Mouse (Mus musculus) liver, embryonic 15.5 days (tissue): ENCODE data around the gene Atg4a-ps. TPM values are rescaled to one million over a fixed set of nuclear protein-coding genes. Genes with fewer than 3 reads are reported as not detected.

Source experiments
- ATAC-seq: fragments of 200-750 bp; cut with Nextera tagmentation; 2 replicates; pipeline ENCODE4 v1.8.0; 2017; ENCODE audit warnings: moderate number of reproducible peaks, mild to moderate bottlenecking, moderate library complexity; ENCODE audit not compliant: insufficient read depth
- H3K27ac ChIP-seq: fragments of 300-500 bp; sonication (generic); replicated peaks from 2 replicates; pipeline ENCODE4 v1.5.1; 2015; ENCODE audit warnings: mild to moderate bottlenecking, inconsistent platforms
- H3K27me3 ChIP-seq: fragments of 300-500 bp; sonication (generic); 2 replicates; pipeline ENCODE4 v1.6.1; 2015; ENCODE audit warnings: mild to moderate bottlenecking, inconsistent platforms
- H3K36me3 ChIP-seq: fragments of 300-500 bp; sonication (generic); replicated peaks from 2 replicates; pipeline ENCODE4 v1.6.1; 2015; ENCODE audit warnings: moderate library complexity, mild to moderate bottlenecking, inconsistent platforms
- H3K4me1 ChIP-seq: fragments of 300-500 bp; sonication (generic); replicated peaks from 2 replicates; pipeline ENCODE4 v1.6.1; 2015; ENCODE audit warnings: inconsistent platforms
- H3K4me2 ChIP-seq: fragments of 300-500 bp; sonication (generic); 2 replicates; pipeline ENCODE4 v1.6.1; 2015; ENCODE audit warnings: moderate library complexity, mild to moderate bottlenecking, inconsistent platforms
- H3K4me3 ChIP-seq: fragments of 300-500 bp; sonication (generic); replicated peaks from 2 replicates; pipeline ENCODE4 v1.5.1; 2015; ENCODE audit warnings: mild to moderate bottlenecking, inconsistent platforms
- H3K9ac ChIP-seq: fragments of 300-500 bp; sonication (generic); 2 replicates; pipeline ENCODE4 v1.6.1; 2015; ENCODE audit warnings: moderate library complexity, mild to moderate bottlenecking, inconsistent platforms
- H3K9me3 ChIP-seq: fragments of 300-500 bp; sonication (generic); replicated peaks from 2 replicates; pipeline ENCODE4 v1.6.1; 2016; ENCODE audit warnings: inconsistent platforms
- WGBS: fragments of 180-500 bp; shearing (Covaris S2); methylation state at CpG from one replicate; pipeline ENCODE4 v1.1.7; 2015; ENCODE audit warnings: mixed read lengths; ENCODE audit not compliant: insufficient replicate concordance; 5-methylcytosine and 5-hydroxymethylcytosine counted together
- polyA plus RNA-seq: library from polyadenylated mRNA; unstranded; fragments of >200 nt; fragmentation: Nextera tagmentation; extraction: Ambion mirVana; gene quantifications from 2 replicates; pipeline ENCODE4 v1.2.1, GENCODE M21; 2015

The Atg4a-ps gene
- polyA plus RNA-seq, 1 experiment from 2014 or later = 0.15 TPM

DNA sequence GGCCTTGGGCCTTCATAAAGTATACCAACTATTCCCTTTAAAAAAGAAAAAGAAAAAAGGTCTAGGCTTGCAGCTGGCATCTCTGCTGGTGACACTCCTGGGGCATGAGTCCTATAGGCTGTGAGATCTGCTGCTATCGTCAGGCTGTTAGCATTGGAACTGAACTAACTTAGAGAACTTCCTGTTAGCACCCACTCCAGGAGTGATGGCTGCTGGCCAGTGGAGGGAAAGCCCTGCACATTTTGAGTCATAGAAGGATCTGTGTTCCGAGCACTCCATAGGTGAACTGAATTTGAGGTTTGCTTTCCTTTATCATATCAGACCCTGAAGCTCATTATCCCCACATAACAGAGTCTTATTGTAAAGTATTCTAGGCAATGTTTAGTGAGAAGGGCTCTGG is 14.1 kb upstream of the Atg4a-ps start:
- WGBS = 44% methylated on average over 2 of the region's 2 CpGs
- no peak overlapping the region for H3K27ac ChIP-seq
- H3K9ac ChIP-seq = no peak overlapping the region
- H3K4me3 ChIP-seq = no peak overlapping the region
- H3K4me2 ChIP-seq = no peak overlapping the region
- no peaks in the 10 kb centered on the region for H3K27me3 ChIP-seq
- no peaks in the 10 kb centered on the region for H3K36me3 ChIP-seq
- H3K4me1 ChIP-seq = no peaks in the 10 kb centered on the region
- ATAC-seq = no peak
- no peaks in the 10 kb centered on the region for H3K9me3 ChIP-seq

GRCm38 (mm10) chr3:103650406-103650805 is 4.5 kb upstream of the Atg4a-ps start:
- Histone ChIP-seq H3K4me3 (no peak overlapping the region), H3K4me2 (no peak overlapping the region), H3K27me3 (no peaks in the 10 kb centered on the region), H3K27ac (no peak overlapping the region), H3K4me1 (no peaks in the 10 kb centered on the region), H3K36me3 (no peaks in the 10 kb centered on the region), H3K9me3 (no peaks in the 10 kb centered on the region), H3K9ac (no peak overlapping the region)
- 51% methylated on average over 1 of the region's 1 CpGs for WGBS
- no peak for ATAC-seq

DNA sequence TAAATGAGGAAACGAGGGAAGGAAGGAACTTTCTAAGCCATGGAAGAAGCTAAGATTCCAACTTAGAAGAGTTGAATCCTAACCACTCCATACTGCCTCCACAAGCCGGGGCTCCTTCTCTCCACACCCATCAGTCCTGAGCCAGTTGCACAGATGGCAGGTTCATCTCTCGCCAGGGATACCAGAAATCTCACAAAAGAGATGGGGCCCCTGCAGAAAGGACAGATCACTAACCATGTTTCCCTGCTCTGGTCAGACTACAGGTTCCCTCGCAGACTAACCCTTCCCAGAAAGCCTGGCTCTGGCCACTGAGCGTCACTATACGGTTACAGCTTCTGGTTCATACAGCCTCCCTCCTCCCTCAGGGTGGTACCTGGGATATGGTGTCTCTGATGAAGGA is 3.8 kb upstream of the Atg4a-ps start:
- 70% methylated on average over 6 of the region's 6 CpGs for WGBS
- no peak for ATAC-seq
- no peak overlapping the region for H3K4me2 ChIP-seq
- H3K9me3 ChIP-seq = no peaks in the 10 kb centered on the region
- H3K4me3 ChIP-seq = no peak overlapping the region
- H3K36me3 ChIP-seq = no peaks in the 10 kb centered on the region
- H3K27me3 ChIP-seq = no peaks in the 10 kb centered on the region
- H3K27ac ChIP-seq = no peak overlapping the region
- no peak overlapping the region for H3K9ac ChIP-seq
- no peaks in the 10 kb centered on the region for H3K4me1 ChIP-seq

GRCm38 (mm10) chr3:103648486-103648885 is 2.6 kb upstream of the Atg4a-ps start:
- no peak overlapping the region for H3K9ac ChIP-seq
- H3K27ac ChIP-seq = no peak overlapping the region
- H3K4me2 ChIP-seq = no peak overlapping the region
- no peak overlapping the region for H3K4me3 ChIP-seq
- no peaks in the 10 kb centered on the region for H3K27me3 ChIP-seq
- no peaks in the 10 kb centered on the region for H3K36me3 ChIP-seq
- no peaks in the 10 kb centered on the region for H3K4me1 ChIP-seq
- WGBS = 47% methylated on average over 4 of the region's 4 CpGs
- no peak for ATAC-seq
- H3K9me3 ChIP-seq = no peaks in the 10 kb centered on the region

- Histone ChIP-seq H3K4me3 (no peak overlapping the region), H3K9ac (no peak overlapping the region), H3K9me3 (no peaks in the 10 kb centered on the region), H3K27ac (no peak overlapping the region), H3K4me1 (no peaks in the 10 kb centered on the region), H3K36me3 (no peaks in the 10 kb centered on the region), H3K4me2 (no peak overlapping the region), H3K27me3 (no peaks in the 10 kb centered on the region)
- WGBS = 59% methylated on average over 11 of the region's 11 CpGs
- ATAC-seq = no peak
These were observed 1.4 kb upstream of the Atg4a-ps start for GRCm38 (mm10) chr3:103647164-103647867.

GRCm38 (mm10) chr3:103641301-103641700 is 4.6 kb downstream of the Atg4a-ps start:
- Histone ChIP-seq H3K9me3 (no peaks in the 10 kb centered on the region), H3K36me3 (no peaks in the 10 kb centered on the region), H3K4me3 (no peak overlapping the region), H3K27me3 (no peaks in the 10 kb centered on the region), H3K27ac (no peak overlapping the region), H3K9ac (no peak overlapping the region), H3K4me2 (no peak overlapping the region), H3K4me1 (no peaks in the 10 kb centered on the region)
- no peak for ATAC-seq
- WGBS = 61% methylated on average over 7 of the region's 7 CpGs

- no peaks in the 10 kb centered on the region for H3K36me3 ChIP-seq
- no peak overlapping the region for H3K4me2 ChIP-seq
- H3K9me3 ChIP-seq = no peaks in the 10 kb centered on the region
- no peak overlapping the region for H3K27ac ChIP-seq
- no peak overlapping the region for H3K4me3 ChIP-seq
- ATAC-seq = no peak
- no peak overlapping the region for H3K9ac ChIP-seq
- no peaks in the 10 kb centered on the region for H3K4me1 ChIP-seq
- no peaks in the 10 kb centered on the region for H3K27me3 ChIP-seq
- 51% methylated on average over 8 of the region's 8 CpGs for WGBS
These were observed 5.6 kb downstream of the Atg4a-ps start for GRCm38 (mm10) chr3:103640226-103640803.

- Histone ChIP-seq H3K27ac (no peak overlapping the region), H3K9me3 (no peaks in the 10 kb centered on the region), H3K4me1 (no peaks in the 10 kb centered on the region), H3K36me3 (no peaks in the 10 kb centered on the region), H3K4me2 (no peak overlapping the region), H3K4me3 (no peak overlapping the region), H3K27me3 (no peaks in the 10 kb centered on the region), H3K9ac (no peak overlapping the region)
- no peak for ATAC-seq
- WGBS = 50% methylated on average over 1 of the region's 1 CpGs
These were observed 8.2 kb downstream of the Atg4a-ps start for GRCm38 (mm10) chr3:103637641-103638040.

DNA sequence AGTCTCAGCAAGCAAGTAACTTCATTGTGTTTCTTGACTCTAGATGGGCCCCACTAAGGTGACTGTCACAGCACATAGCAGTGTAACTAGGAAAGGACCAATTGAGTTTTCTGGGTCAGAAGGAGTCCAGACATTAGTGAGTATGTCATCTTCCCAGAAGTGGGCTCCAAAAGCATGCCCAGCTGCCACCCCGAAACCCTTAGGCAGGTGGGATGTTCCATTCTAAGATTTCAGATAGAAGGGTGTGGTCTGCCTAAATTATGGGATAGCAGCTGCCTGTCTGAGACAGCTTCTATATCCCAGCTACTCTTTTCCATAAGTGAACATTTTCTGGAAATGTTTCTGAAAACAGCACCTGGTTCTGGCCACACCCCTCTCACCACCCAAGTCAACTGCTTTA is 11.6 kb downstream of the Atg4a-ps start:
- ATAC-seq = no peak
- 69% methylated on average over 1 of the region's 1 CpGs for WGBS

DNA sequence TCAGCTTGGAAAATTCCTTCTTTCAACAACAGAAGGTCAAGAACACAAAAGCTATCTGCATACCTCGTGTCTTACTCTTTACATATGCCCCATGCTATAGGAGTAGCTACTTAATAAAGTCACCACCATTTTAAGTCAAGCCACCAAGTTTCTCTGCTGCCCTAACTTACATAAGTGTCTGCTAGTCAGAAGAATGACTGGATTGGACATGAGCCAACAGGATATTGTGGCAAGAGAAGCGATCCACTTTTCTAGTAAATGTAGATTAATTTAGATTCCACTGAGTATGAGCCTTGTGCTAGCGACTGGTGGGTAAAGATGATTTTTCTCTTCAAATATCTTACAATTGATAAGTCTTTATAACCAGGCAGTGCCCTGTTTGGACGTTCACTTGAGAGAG is 12.0 kb downstream of the Atg4a-ps start:
- no peak overlapping the region for H3K27ac ChIP-seq
- ATAC-seq = no peak
- no peaks in the 10 kb centered on the region for H3K4me1 ChIP-seq
- H3K27me3 ChIP-seq = no peaks in the 10 kb centered on the region
- 48% methylated on average over 4 of the region's 4 CpGs for WGBS
- no peak overlapping the region for H3K4me2 ChIP-seq
- no peak overlapping the region for H3K4me3 ChIP-seq
- H3K9me3 ChIP-seq = no peaks in the 10 kb centered on the region
- H3K36me3 ChIP-seq = no peaks in the 10 kb centered on the region
- no peak overlapping the region for H3K9ac ChIP-seq

More for the DNA sequence above, 11.6 kb downstream of the Atg4a-ps start:
- H3K4me1 ChIP-seq = no peaks in the 10 kb centered on the region
- H3K27ac ChIP-seq = no peak overlapping the region
- no peaks in the 10 kb centered on the region for H3K9me3 ChIP-seq
- no peak overlapping the region for H3K4me2 ChIP-seq
- no peak overlapping the region for H3K4me3 ChIP-seq
- no peaks in the 10 kb centered on the region for H3K27me3 ChIP-seq
- H3K36me3 ChIP-seq = no peaks in the 10 kb centered on the region
- H3K9ac ChIP-seq = no peak overlapping the region

- no peak for ATAC-seq
- no peaks in the 10 kb centered on the region for H3K4me1 ChIP-seq
- WGBS = 65% methylated on average over 7 of the region's 7 CpGs
- no peak overlapping the region for H3K9ac ChIP-seq
- no peaks in the 10 kb centered on the region for H3K27me3 ChIP-seq
- no peaks in the 10 kb centered on the region for H3K36me3 ChIP-seq
- no peak overlapping the region for H3K4me3 ChIP-seq
- no peak overlapping the region for H3K4me2 ChIP-seq
- no peaks in the 10 kb centered on the region for H3K9me3 ChIP-seq
- no peak overlapping the region for H3K27ac ChIP-seq
These were observed 12.7 kb downstream of the Atg4a-ps start for GRCm38 (mm10) chr3:103633124-103633523.

DNA sequence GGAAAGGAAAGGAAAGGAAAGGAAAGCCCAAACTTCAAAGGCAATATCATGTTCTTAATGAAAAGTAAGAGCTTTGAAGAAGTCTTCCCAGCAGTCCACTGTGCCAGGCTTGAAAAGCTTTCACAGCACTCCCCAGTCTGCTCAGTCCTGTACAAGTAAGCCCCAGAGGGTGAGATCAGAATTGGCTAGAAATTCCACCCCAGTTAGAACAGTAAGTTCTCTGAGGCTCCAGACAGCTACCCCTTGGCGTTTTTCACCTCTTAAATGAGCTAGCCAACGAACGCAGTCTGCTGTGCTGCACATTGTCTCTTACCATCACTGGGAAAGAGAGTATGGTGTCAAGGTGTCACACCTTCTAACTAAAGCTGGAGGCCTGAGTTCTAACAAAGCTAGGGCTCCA is 18.2 kb downstream of the Atg4a-ps start:
- no peaks in the 10 kb centered on the region for H3K36me3 ChIP-seq
- no peak overlapping the region for H3K9ac ChIP-seq
- WGBS = 73% methylated on average over 3 of the region's 3 CpGs
- no peak overlapping the region for H3K4me3 ChIP-seq
- no peaks in the 10 kb centered on the region for H3K27me3 ChIP-seq
- H3K4me2 ChIP-seq = no peak overlapping the region
- no peak overlapping the region for H3K27ac ChIP-seq
- H3K9me3 ChIP-seq = no peaks in the 10 kb centered on the region
- H3K4me1 ChIP-seq = no peaks in the 10 kb centered on the region
- no peak for ATAC-seq
